Mouse (Mus musculus): ENCODE data around the gene Txnrd2.

DNA sequence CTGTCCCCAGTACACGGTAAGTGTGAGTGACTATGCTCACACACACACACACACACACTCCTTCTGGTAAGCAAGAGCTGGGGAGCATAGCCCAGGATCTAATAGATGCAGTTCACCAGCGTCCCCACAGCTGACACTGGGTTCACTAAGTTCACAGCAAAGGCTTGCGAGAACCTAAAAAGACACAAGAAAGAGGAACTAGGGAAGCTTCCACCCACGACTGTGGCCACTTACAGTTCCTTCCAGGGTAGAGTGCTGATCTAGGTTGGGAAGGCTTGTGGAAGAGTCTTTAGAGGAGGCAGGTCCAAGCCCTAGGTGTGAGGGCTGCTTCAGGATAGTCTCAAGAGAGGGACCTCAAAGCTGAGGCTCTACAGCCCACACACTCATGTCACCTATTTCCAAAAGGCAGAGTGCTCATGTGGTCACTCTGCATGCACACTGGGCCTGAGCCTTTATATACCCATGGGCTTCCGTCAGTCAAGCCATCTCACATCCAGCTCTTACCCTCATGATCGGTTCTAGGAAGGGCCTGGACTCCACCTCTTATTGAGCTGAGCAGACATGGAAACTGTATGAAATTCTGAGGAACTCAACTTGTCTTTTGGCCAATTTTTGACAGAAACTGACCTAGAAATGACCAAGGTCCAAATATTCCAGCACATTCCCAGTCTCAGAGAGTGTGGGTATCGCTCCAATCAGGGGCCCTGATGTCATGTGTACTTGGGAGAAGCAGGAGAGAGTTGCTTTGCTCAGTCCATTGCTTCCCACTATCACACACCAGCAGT lies 13.0 kb upstream of the Txnrd2 start:
- TF ChIP-seq CTCF (IDR thresholded peaks at IDR 0.05; ENCODE audit: low read depth, low read length) (no peak), POLR2A (IDR thresholded peaks at IDR 0.05; ENCODE audit: borderline replicate concordance, low read depth, low read length) (no peak)
